Mouse (Mus musculus) megakaryocyte, adult 5-6 weeks (primary cell): ENCODE data around the gene Susd2. TPM values are rescaled to one million over a fixed set of nuclear protein-coding genes. Genes with fewer than 3 reads are reported as not detected.

Source experiments
- ATAC-seq: 2 replicates; pipeline ENCODE4 v1.8.0; 2016; ENCODE audit warnings: mild to moderate bottlenecking, inconsistent platforms; ENCODE audit not compliant: poor library complexity, severe bottlenecking
- total RNA-seq, 2 experiments: library from RNA; stranded (forward) in 1 of 2; stranded (reverse) in 1 of 2; fragments of 153-499, 151-499 nt in 1 of 2; fragments of 221-1000, 200-1000 nt in 1 of 2; gene quantifications; 2 replicates each; pipeline versions ENCODE4 v1.2.3 to v1.2.4; 2015 to 2017

Gene Susd2
- 0.16 and 0.48 TPM in 2 replicates for total RNA-seq (2015)
- total RNA-seq (2017), result 0.33 and 0.49 TPM in 2 replicates

GRCm38 (mm10) chr10:75643741-75644343 is at the start of gene Susd2:
Gene Susd2 (minus strand): TSS chr10:75644008.
- no peak for ATAC-seq

GRCm38 (mm10) chr10:75688598-75688997 is 44.8 kb upstream of the Susd2 start:
- ATAC-seq, result no peak

- ATAC-seq, result no peak
Observed at GRCm38 (mm10) chr10:75686724-75687123, 42.9 kb upstream of the Susd2 start.

- ATAC-seq, result peak; percentile 62
Observed at GRCm38 (mm10) chr10:75684035-75685004, 40.5 kb upstream of the Susd2 start.

- no peak for ATAC-seq
Observed at GRCm38 (mm10) chr10:75680574-75681001, 36.8 kb upstream of the Susd2 start.

GRCm38 (mm10) chr10:75679204-75679603 is 35.4 kb upstream of the Susd2 start:
- ATAC-seq, result no peak

- ATAC-seq, result no peak
Observed at GRCm38 (mm10) chr10:75677989-75678388, 34.2 kb upstream of the Susd2 start.

- no peak for ATAC-seq
Observed at GRCm38 (mm10) chr10:75677571-75677970, 33.8 kb upstream of the Susd2 start.

- ATAC-seq, result peak; percentile 55
Observed at GRCm38 (mm10) chr10:75676819-75677565, 33.2 kb upstream of the Susd2 start.

- no peak for ATAC-seq
Observed at GRCm38 (mm10) chr10:75676286-75676685, 32.5 kb upstream of the Susd2 start.

GRCm38 (mm10) chr10:75675594-75675993 is 31.8 kb upstream of the Susd2 start:
- ATAC-seq, result peak; percentile 70

- ATAC-seq, result no peak
Observed at GRCm38 (mm10) chr10:75669936-75670335, 26.1 kb upstream of the Susd2 start.

GRCm38 (mm10) chr10:75667911-75668270 is 24.1 kb upstream of the Susd2 start:
- peak; percentile 76 for ATAC-seq

GRCm38 (mm10) chr10:75667115-75667910 is 23.5 kb upstream of the Susd2 start:
- peak; percentile 59 for ATAC-seq

- ATAC-seq, result no peak
Observed at GRCm38 (mm10) chr10:75666451-75667030, 22.7 kb upstream of the Susd2 start.

GRCm38 (mm10) chr10:75664673-75665270 is 21.0 kb upstream of the Susd2 start:
- no peak for ATAC-seq

GRCm38 (mm10) chr10:75662575-75662974 is 18.8 kb upstream of the Susd2 start:
- no peak for ATAC-seq

- no peak for ATAC-seq
Observed at GRCm38 (mm10) chr10:75661876-75662275, 18.1 kb upstream of the Susd2 start.

- ATAC-seq, result no peak
Observed at GRCm38 (mm10) chr10:75661381-75661780, 17.6 kb upstream of the Susd2 start.

GRCm38 (mm10) chr10:75657772-75658171 is 14.0 kb upstream of the Susd2 start:
- no peak for ATAC-seq
